Comparison of ENCODE assay signal across 25 mouse cellular contexts in the genomic region with DNA sequence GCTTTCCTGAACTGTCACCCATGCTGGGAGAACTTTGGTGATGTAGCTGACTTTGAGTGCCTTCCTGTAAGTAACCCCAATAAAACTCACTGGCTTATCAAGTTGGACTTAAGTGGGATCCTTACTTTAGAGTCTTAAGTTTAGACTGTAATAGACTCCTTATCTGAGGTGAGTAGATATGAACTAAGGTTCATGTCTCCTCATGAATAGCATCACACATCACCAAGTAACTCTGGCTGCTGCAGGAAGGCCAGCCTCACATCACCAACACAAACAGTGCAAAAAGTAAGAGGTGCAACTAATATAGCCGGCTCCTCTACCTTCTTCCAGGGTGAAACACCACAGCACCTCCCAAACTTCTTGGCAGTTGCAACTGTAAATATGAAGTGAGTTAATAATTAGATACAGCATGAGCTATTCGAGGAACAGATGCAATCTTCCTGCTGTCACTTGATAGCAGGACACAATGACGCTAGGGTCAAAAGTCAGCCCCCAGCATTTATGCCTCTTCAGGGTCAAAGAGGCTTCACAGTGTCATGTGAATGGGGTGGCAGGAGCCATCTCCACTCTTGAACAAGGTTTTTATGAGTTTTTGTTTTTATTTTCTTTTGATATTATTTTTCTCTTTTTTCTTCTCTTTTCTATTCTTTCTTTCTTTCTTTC. TPM values are rescaled to one million over a fixed set of nuclear protein-coding genes. Genes with fewer than 3 reads are reported as not detected.
DNase-seq lines count a peak whose midpoint lies in the region; ATAC-seq and TF ChIP-seq lines count a peak whose summit lies in the region.
"Had no signal": no experiment of that assay in that cellular context is flagged by ENCODE, and none has a peak within 500 bp of the region (broad histone marks: within the 10 kb centered on the region; RNA-seq: fewer than 3 reads in every experiment).

No protein-coding gene starts in this region.

- ATAC-seq in megakaryocyte, adult 5-6 weeks (ENCODE audit: poor library complexity, severe bottlenecking), result no peak
- no peak for ATAC-seq in liver, embryonic 12.5 days
- peak; percentile 8; the same call in 1 of the 2 replicates for ATAC-seq in liver, postnatal 0 days
- no peak for ATAC-seq in granulocyte monocyte progenitor cell, adult 5-6 weeks (replicated peaks; ENCODE audit: poor library complexity, severe bottlenecking)
- ATAC-seq: CD4-positive, CD25-positive, alpha-beta regulatory T cell, adult 4 months; forebrain, embryonic 16.5 days; hindbrain, embryonic 16.5 days had no signal

- H3K4me2 ChIP-seq in liver, embryonic 12.5 days, result peak overlapping the region; percentile 58
- H3K4me2 ChIP-seq in liver, postnatal 0 days (ENCODE audit: low read depth, low read length), result no peak overlapping the region
- H3K4me2 ChIP-seq: embryonic facial prominence, embryonic 13.5 days; heart, embryonic 13.5 days; limb, embryonic 13.5 days; lung, embryonic 14.5 days; midbrain, embryonic 11.5 days; neural tube, embryonic 15.5 days had no signal

- TF ChIP-seq EP300 in liver, postnatal 0 days (IDR thresholded peaks at IDR 0.05; ENCODE audit: low read depth), result no peak

- intact Hi-C loops in heart, postnatal 14 days (cut with DNase I), result no loop called here

- peaks cover 3% of the 10 kb centered on the region for H3K36me3 ChIP-seq in megakaryocyte, embryonic 14.5 days (replicated peaks; ENCODE audit: low read length)
- H3K36me3 ChIP-seq in liver, embryonic 12.5 days, result no peaks in the 10 kb centered on the region
- no peaks in the 10 kb centered on the region for H3K36me3 ChIP-seq in liver, postnatal 0 days (replicated peaks; ENCODE audit: insufficient read depth, low read length)
- H3K36me3 ChIP-seq: embryonic facial prominence, embryonic 13.5 days; forebrain, embryonic 10.5 days; heart, embryonic 13.5 days; limb, embryonic 13.5 days; neural tube, embryonic 15.5 days had no signal

- TF ChIP-seq CTCF in liver, postnatal 0 days (IDR thresholded peaks at IDR 0.05; ENCODE audit: low read depth), result no peak

- peaks cover 70% of the 10 kb centered on the region for H3K4me1 ChIP-seq in megakaryocyte, embryonic 14.5 days
- H3K4me1 ChIP-seq in liver, embryonic 12.5 days, result peaks cover 73% of the 10 kb centered on the region
- peaks cover 26% of the 10 kb centered on the region for H3K4me1 ChIP-seq in liver, postnatal 0 days (ENCODE audit: insufficient read depth)
- H3K4me1 ChIP-seq: embryonic facial prominence, embryonic 13.5 days; forebrain, embryonic 10.5 days; limb, embryonic 13.5 days; neural tube, embryonic 15.5 days had no signal

- peak; percentile 34 for DNase-seq in liver, postnatal 0 days
- DNase-seq in ovary, postnatal 14 days (ENCODE audit: low spot score), result no peak
- DNase-seq in heart, postnatal 14 days, result no peak
- DNase-seq: adrenal gland, postnatal 36 days; cerebellum, adult 18-20 months; cerebellum, postnatal 10 days; lung, postnatal 14 days; right cerebral cortex, adult 18-20 months; thymus, adult 18-20 months; thymus, postnatal 25 days had no signal

- WGBS in liver, embryonic 12.5 days (ENCODE audit: insufficient replicate concordance), result 45% methylated on average over 3 of the region's 3 CpGs
- WGBS in liver, postnatal 0 days (ENCODE audit: insufficient replicate concordance), result 39% methylated on average over 3 of the region's 3 CpGs

- peak overlapping the region; percentile 98 for H3K27ac ChIP-seq in liver, embryonic 12.5 days
- peak overlapping the region; percentile 80 for H3K27ac ChIP-seq in liver, postnatal 0 days (ENCODE audit: low read depth)
- H3K27ac ChIP-seq: embryonic facial prominence, embryonic 13.5 days; forebrain, embryonic 10.5 days; heart, embryonic 13.5 days; limb, embryonic 13.5 days; neural tube, embryonic 15.5 days; stomach, postnatal 0 days had no signal

- H3K9ac ChIP-seq in liver, embryonic 12.5 days, result peak overlapping the region; percentile 65
- no peak overlapping the region for H3K9ac ChIP-seq in liver, postnatal 0 days (replicated peaks)
- H3K9ac ChIP-seq: embryonic facial prominence, embryonic 13.5 days; heart, embryonic 13.5 days; limb, embryonic 13.5 days; lung, embryonic 14.5 days; neural tube, embryonic 15.5 days had no signal

- no peaks in the 10 kb centered on the region for H3K27me3 ChIP-seq in megakaryocyte, embryonic 14.5 days (replicated peaks)
- H3K27me3 ChIP-seq in liver, embryonic 12.5 days (replicated peaks), result no peaks in the 10 kb centered on the region
- no peaks in the 10 kb centered on the region for H3K27me3 ChIP-seq in liver, postnatal 0 days (ENCODE audit: insufficient read depth, low read length)
- H3K27me3 ChIP-seq: embryonic facial prominence, embryonic 13.5 days; heart, embryonic 13.5 days; limb, embryonic 13.5 days; neural tube, embryonic 15.5 days had no signal

- H3K9me3 ChIP-seq in megakaryocyte, embryonic 14.5 days, result peaks cover 3% of the 10 kb centered on the region; the same call in 1 of the 2 replicates
- no peaks in the 10 kb centered on the region for H3K9me3 ChIP-seq in liver, embryonic 12.5 days (replicated peaks)
- no peaks in the 10 kb centered on the region for H3K9me3 ChIP-seq in liver, postnatal 0 days (ENCODE audit: low read length)
- H3K9me3 ChIP-seq: embryonic facial prominence, embryonic 13.5 days; forebrain, embryonic 10.5 days; heart, embryonic 13.5 days; limb, embryonic 13.5 days; neural tube, embryonic 15.5 days had no signal

- peak overlapping the region; percentile 44 for H3K4me3 ChIP-seq in megakaryocyte, embryonic 14.5 days (replicated peaks)
- H3K4me3 ChIP-seq in liver, embryonic 12.5 days, result no peak overlapping the region
- no peak overlapping the region for H3K4me3 ChIP-seq in liver, postnatal 0 days (ENCODE audit: low read depth, low read length)
- H3K4me3 ChIP-seq: embryonic facial prominence, embryonic 13.5 days; forebrain, embryonic 10.5 days; heart, embryonic 13.5 days; limb, embryonic 13.5 days; neural tube, embryonic 15.5 days had no signal

RNA-seq across cellular contexts. Expression of a gene that starts 11.9 kb away (rescaled TPM):
- 12.8 and 15.6 TPM in 2 replicates for polyA plus RNA-seq in megakaryocyte, embryonic 14.5 days (2012; ENCODE audit: insufficient read depth, low replicate concordance)
- total RNA-seq in megakaryocyte, adult 5-6 weeks (2015), result 17.3 and 20.8 TPM in 2 replicates
- total RNA-seq in megakaryocyte, adult 5-6 weeks (2017), result 14.4 and 14.8 TPM in 2 replicates
- polyA plus RNA-seq in liver, embryonic 12.5 days (2016; fragmentation: Nextera tagmentation; extraction: Ambion mirVana), result 31.8 and 33.3 TPM in 2 replicates
- polyA plus RNA-seq in liver, postnatal 0 days (2015; fragmentation: Nextera tagmentation; extraction: Ambion mirVana), result 21.2 and 22.1 TPM in 2 replicates
- total RNA-seq in granulocyte monocyte progenitor cell, adult 5-6 weeks (2014; fragmentation: Nextera tagmentation), result 26.2 and 26.6 TPM in 2 replicates
- 11.3 and 11.8 TPM in 2 replicates for total RNA-seq in granulocyte monocyte progenitor cell, adult 5-6 weeks (2017)
- total RNA-seq in heart, postnatal 14 days (2021), result 10 to 100 TPM; 52.1 to 54.8 TPM

RNA-seq across cellular contexts. Expression of a gene that starts 15.1 kb away (rescaled TPM):
- polyA plus RNA-seq in megakaryocyte, embryonic 14.5 days (2012; ENCODE audit: insufficient read depth, low replicate concordance), result 7.7 and 14.6 TPM in 2 replicates
- 13.6 and 14.0 TPM in 2 replicates for total RNA-seq in megakaryocyte, adult 5-6 weeks (2015)
- 8.4 and 13.5 TPM in 2 replicates for total RNA-seq in megakaryocyte, adult 5-6 weeks (2017)
- 16.4 and 17.0 TPM in 2 replicates for polyA plus RNA-seq in liver, embryonic 12.5 days (2016; fragmentation: Nextera tagmentation; extraction: Ambion mirVana)
- polyA plus RNA-seq in liver, postnatal 0 days (2015; fragmentation: Nextera tagmentation; extraction: Ambion mirVana), result 19.5 TPM in 2 replicates
- total RNA-seq in granulocyte monocyte progenitor cell, adult 5-6 weeks (2014; fragmentation: Nextera tagmentation), result 5.7 and 5.9 TPM in 2 replicates
- 1.0 and 1.5 TPM in 2 replicates for total RNA-seq in granulocyte monocyte progenitor cell, adult 5-6 weeks (2017)
- 10 to 100 TPM; 37.3 to 40.8 TPM for total RNA-seq in heart, postnatal 14 days (2021)

RNA-seq across cellular contexts. Expression of a gene that starts 34.9 kb away (rescaled TPM):
- 1.5 and 1.7 TPM in 2 replicates for polyA plus RNA-seq in megakaryocyte, embryonic 14.5 days (2012; ENCODE audit: insufficient read depth, low replicate concordance)
- total RNA-seq in megakaryocyte, adult 5-6 weeks (2015), result 1.5 and 1.8 TPM in 2 replicates
- 2.4 and 3.3 TPM in 2 replicates for total RNA-seq in megakaryocyte, adult 5-6 weeks (2017)
- polyA plus RNA-seq in liver, embryonic 12.5 days (2016; fragmentation: Nextera tagmentation; extraction: Ambion mirVana), result 1.0 and 1.1 TPM in 2 replicates
- 0.59 and 0.65 TPM in 2 replicates for polyA plus RNA-seq in liver, postnatal 0 days (2015; fragmentation: Nextera tagmentation; extraction: Ambion mirVana)
- 2.0 and 2.7 TPM in 2 replicates for total RNA-seq in granulocyte monocyte progenitor cell, adult 5-6 weeks (2014; fragmentation: Nextera tagmentation)
- 1.2 and 1.9 TPM in 2 replicates for total RNA-seq in granulocyte monocyte progenitor cell, adult 5-6 weeks (2017)
- 1 to 10 TPM; 7.6 to 8.3 TPM for total RNA-seq in heart, postnatal 14 days (2021)

RNA-seq across cellular contexts. Expression of a gene that starts 35.2 kb away (rescaled TPM):
- 10.8 and 13.1 TPM in 2 replicates for polyA plus RNA-seq in megakaryocyte, embryonic 14.5 days (2012; ENCODE audit: insufficient read depth, low replicate concordance)
- 21.5 and 25.5 TPM in 2 replicates for total RNA-seq in megakaryocyte, adult 5-6 weeks (2015)
- total RNA-seq in megakaryocyte, adult 5-6 weeks (2017), result 29.1 and 35.0 TPM in 2 replicates
- 172 and 182 TPM in 2 replicates for polyA plus RNA-seq in liver, embryonic 12.5 days (2016; fragmentation: Nextera tagmentation; extraction: Ambion mirVana)
- 67.6 and 77.7 TPM in 2 replicates for polyA plus RNA-seq in liver, postnatal 0 days (2015; fragmentation: Nextera tagmentation; extraction: Ambion mirVana)
- 4.9 and 5.8 TPM in 2 replicates for total RNA-seq in granulocyte monocyte progenitor cell, adult 5-6 weeks (2014; fragmentation: Nextera tagmentation)
- total RNA-seq in granulocyte monocyte progenitor cell, adult 5-6 weeks (2017), result 6.7 and 6.8 TPM in 2 replicates
- total RNA-seq in heart, postnatal 14 days (2021), result 10 to 100 TPM; 12.2 to 14.4 TPM

RNA-seq across cellular contexts. Expression of a gene that starts 40.3 kb away (rescaled TPM):
- polyA plus RNA-seq in megakaryocyte, embryonic 14.5 days (2012; ENCODE audit: insufficient read depth, low replicate concordance), result 8.5 and 15.6 TPM in 2 replicates
- 60.1 and 74.2 TPM in 2 replicates for total RNA-seq in megakaryocyte, adult 5-6 weeks (2015)
- 42.9 and 51.0 TPM in 2 replicates for total RNA-seq in megakaryocyte, adult 5-6 weeks (2017)
- polyA plus RNA-seq in liver, embryonic 12.5 days (2016; fragmentation: Nextera tagmentation; extraction: Ambion mirVana), result 42.0 and 44.8 TPM in 2 replicates
- polyA plus RNA-seq in liver, postnatal 0 days (2015; fragmentation: Nextera tagmentation; extraction: Ambion mirVana), result 17.2 and 21.3 TPM in 2 replicates
- 34.6 and 48.4 TPM in 2 replicates for total RNA-seq in granulocyte monocyte progenitor cell, adult 5-6 weeks (2014; fragmentation: Nextera tagmentation)
- 39.3 and 41.8 TPM in 2 replicates for total RNA-seq in granulocyte monocyte progenitor cell, adult 5-6 weeks (2017)
- total RNA-seq in heart, postnatal 14 days (2021), result 10 to 100 TPM; 27.2 to 28.2 TPM
